Mouse (Mus musculus) gastrocnemius, adult 18-20 months (tissue): ENCODE measurements around the gene Srgn. TPM values are rescaled to one million over a fixed set of nuclear protein-coding genes. Genes with fewer than 3 reads are reported as not detected.

ENCODE experiments used
- DNase-seq: peaks from one replicate; pipeline ENCODE4 v3.0.0; 2021; ENCODE audit warnings: low spot score
- long read RNA-seq, 2 experiments: library from polyadenylated mRNA; stranded (forward); transcript quantifications; one replicate each; pipeline ENCODE4 v2.0.0; 2021
- total RNA-seq, 2 experiments: library from RNA; stranded (reverse); gene quantifications; 2 replicates each; pipeline ENCODE4 v1.2.3; 2021

Gene Srgn
- total RNA-seq, result 10 to 100 TPM; 10.5 to 15.0 TPM
- long read RNA-seq, experiment 1, partial matches to known transcripts, result 0 of 5 reads
- long read RNA-seq, experiment 1, other reads (novel, unspliced or antisense), result 1 of 5 reads
- long read RNA-seq, experiment 2, partial matches to known transcripts, result 0 of 4 reads
- long read RNA-seq, experiment 2, other reads (novel, unspliced or antisense), result 0 of 4 reads

- DNase-seq, result no peak
Observed at GRCm38 (mm10) chr10:62527351-62527750, at the start of gene Srgn. Srgn (minus strand) TSS chr10:62527451.

- DNase-seq, result no peak
Observed at GRCm38 (mm10) chr10:62575001-62575400, 47.8 kb upstream of the Srgn start.

- DNase-seq, result no peak
Observed at GRCm38 (mm10) chr10:62570126-62570871, 43.0 kb upstream of the Srgn start.

GRCm38 (mm10) chr10:62568861-62569260 lies 41.6 kb upstream of the Srgn start:
- DNase-seq, result no peak

GRCm38 (mm10) chr10:62557736-62558135 lies 30.5 kb upstream of the Srgn start:
- no peak for DNase-seq

GRCm38 (mm10) chr10:62556558-62556901 lies 29.3 kb upstream of the Srgn start:
- no peak for DNase-seq

GRCm38 (mm10) chr10:62555705-62556557 lies 28.7 kb upstream of the Srgn start:
- DNase-seq, result no peak

GRCm38 (mm10) chr10:62553611-62554091 lies 26.4 kb upstream of the Srgn start:
- no peak for DNase-seq

- DNase-seq, result no peak
Observed at GRCm38 (mm10) chr10:62550787-62551300, 23.6 kb upstream of the Srgn start.

GRCm38 (mm10) chr10:62549523-62550166 lies 22.4 kb upstream of the Srgn start:
- peak; percentile 77 for DNase-seq

- peak; percentile 26 for DNase-seq
Observed at GRCm38 (mm10) chr10:62546441-62546840, 19.2 kb upstream of the Srgn start.

GRCm38 (mm10) chr10:62545759-62546158 lies 18.5 kb upstream of the Srgn start:
- DNase-seq, result no peak

GRCm38 (mm10) chr10:62544316-62544715 lies 17.1 kb upstream of the Srgn start:
- no peak for DNase-seq

- peak; percentile 14 for DNase-seq
Observed at GRCm38 (mm10) chr10:62543399-62543808, 16.2 kb upstream of the Srgn start.

GRCm38 (mm10) chr10:62542928-62543327 lies 15.7 kb upstream of the Srgn start:
- DNase-seq, result no peak

- DNase-seq, result no peak
Observed at GRCm38 (mm10) chr10:62542507-62542906, 15.3 kb upstream of the Srgn start.

- no peak for DNase-seq
Observed at GRCm38 (mm10) chr10:62541499-62541898, 14.2 kb upstream of the Srgn start.

- DNase-seq, result no peak
Observed at GRCm38 (mm10) chr10:62540800-62541199, 13.5 kb upstream of the Srgn start.

GRCm38 (mm10) chr10:62534509-62534908 lies 7.3 kb upstream of the Srgn start:
- no peak for DNase-seq

GRCm38 (mm10) chr10:62532832-62533231 lies 5.6 kb upstream of the Srgn start:
- no peak for DNase-seq

GRCm38 (mm10) chr10:62530183-62530582 lies 2.9 kb upstream of the Srgn start:
- peak; percentile 56 for DNase-seq
